Mouse (Mus musculus): ENCODE results near the gene Ptx3.

Gene Ptx3

DNA sequence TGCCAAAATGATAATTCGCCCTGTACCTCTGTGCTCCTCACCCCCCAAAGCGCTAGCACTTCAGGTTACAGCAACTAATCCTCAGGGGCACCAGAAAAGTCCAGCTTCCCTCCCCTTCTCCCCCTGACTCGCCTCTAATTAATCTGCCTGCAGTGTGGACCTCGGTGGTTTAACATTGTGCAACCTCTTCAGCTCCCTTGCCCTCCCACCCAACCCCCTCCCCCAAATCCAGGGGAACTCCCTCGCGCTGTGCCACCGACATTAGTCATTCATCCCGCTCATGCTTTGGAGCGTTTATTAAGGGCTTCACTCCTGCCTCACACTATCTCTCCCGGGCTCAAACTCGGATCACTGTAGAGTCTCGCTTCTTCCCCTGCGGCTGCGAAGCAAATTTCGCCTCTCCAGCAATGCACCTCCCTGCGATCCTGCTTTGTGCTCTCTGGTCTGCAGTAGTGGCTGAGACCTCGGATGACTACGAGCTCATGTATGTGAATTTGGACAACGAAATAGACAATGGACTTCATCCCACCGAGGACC lies at the start of gene Ptx3:
TSS of gene Ptx3 (plus strand) at position 256 of the 537 bp plus-strand sequence.
- peak; percentile 13 for DNase-seq (ENCODE audit: low read depth, low spot score)

DNA sequence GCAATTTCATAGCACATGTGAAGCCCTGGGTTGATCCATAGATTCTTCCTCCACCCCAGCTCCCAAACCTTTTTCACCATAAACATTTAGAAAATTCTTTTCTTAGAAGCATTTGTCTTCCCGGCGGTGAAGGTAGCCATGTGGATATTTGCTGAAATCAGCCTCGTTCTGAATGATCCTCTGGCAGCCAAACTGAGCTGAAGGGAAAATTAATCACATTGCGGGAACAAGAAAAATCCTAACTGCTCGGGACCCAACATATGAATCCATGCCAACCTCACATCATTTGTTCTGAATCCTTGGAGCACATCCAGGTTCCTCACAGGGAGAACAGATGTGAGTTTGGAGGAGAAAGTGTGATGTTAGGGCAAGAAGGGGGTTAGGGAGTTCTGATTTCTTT lies 46.8 kb upstream of the Ptx3 start:
- no peak for DNase-seq (ENCODE audit: low read depth, low spot score)

- no peak for DNase-seq (ENCODE audit: low read depth, low spot score)
Measured at GRCm38 (mm10) chr3:66179647-66180046, 40.1 kb upstream of the Ptx3 start.

- DNase-seq (ENCODE audit: low read depth, low spot score) = no peak
Measured at GRCm38 (mm10) chr3:66193910-66194562, 25.7 kb upstream of the Ptx3 start.

DNA sequence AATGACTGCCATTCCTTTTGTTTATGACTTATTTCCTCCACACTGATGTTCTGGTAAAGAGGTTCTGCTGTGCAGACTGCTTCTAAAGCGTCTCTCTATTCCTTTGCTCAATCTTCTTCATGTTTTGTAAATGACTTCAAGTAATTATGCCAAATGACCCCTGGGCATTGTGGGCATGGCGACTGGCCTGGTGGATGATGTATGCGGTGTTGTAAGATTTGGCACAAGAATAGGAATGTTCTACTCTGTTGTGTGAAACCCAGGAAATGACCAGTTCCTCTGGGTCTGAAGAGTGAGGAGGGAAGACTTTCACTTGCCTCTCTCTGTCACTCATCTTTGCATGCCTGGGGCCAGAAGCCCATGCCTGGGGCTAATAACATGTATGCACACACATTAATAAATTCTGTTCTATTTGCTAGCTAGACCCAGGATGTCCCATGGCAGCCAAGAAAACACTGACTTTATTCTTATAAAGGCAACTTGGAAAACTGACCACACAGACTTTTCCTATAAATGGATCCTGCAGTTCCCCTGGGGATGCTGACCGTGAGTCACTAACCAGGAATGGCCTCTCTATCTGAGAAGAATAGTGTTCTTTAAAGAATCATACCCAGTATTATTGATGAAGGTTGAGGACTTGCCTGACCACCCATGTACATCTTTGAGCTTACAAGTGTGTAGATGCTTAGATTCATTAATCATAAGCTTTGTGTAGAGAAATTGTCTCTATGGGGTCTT lies 10.7 kb upstream of the Ptx3 start:
- no peak for DNase-seq (ENCODE audit: low read depth, low spot score)

DNA sequence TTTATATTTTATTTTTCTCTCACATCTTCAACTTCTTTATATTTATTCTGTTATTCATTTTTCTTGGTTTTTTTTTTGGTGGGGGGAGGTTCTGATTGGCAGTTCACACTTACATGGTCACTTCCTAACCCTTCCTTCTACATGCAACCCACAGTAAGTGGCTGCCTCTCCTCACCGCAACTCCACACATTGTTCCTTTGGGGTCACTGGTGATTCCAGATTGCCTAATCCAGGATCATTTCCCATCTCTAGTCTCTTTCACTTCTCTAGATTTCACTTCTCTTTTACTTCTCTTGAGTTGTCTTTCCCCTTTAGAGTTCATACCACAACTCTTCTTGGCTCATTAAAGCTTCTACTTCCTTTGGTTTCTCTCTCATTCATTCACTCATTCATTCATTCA lies 6.2 kb upstream of the Ptx3 start:
- no peak for DNase-seq (ENCODE audit: low read depth, low spot score)

- DNase-seq (ENCODE audit: low read depth, low spot score) = peak; percentile 3
Measured at GRCm38 (mm10) chr3:66215759-66216158, 4.0 kb upstream of the Ptx3 start.

DNA sequence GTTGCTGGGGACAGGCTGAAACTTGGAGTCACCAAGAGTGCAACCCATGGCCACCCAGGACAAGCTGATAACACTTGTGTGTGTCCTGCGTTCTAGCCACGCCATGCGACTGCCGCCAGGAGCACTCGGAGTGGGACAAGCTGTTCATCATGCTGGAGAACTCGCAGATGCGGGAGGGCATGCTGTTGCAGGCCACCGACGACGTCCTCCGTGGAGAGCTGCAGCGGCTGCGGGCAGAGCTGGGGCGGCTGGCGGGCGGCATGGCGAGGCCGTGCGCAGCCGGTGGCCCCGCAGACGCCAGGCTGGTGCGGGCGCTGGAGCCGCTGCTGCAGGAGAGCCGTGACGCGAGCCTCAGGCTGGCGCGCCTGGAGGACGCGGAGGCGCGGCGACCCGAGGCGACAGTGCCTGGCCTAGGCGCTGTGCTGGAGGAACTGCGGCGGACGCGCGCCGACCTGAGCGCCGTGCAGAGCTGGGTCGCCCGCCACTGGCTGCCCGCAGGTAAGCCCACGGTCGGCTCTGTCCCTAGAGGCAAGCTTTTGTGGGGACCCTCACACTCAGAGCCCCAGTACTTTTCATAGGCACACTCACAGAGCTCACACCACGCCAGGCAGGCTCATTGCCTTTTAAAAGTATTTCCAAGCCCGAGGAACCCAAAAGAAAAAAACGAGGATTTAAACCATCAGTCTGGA lies 988 bp downstream of the Ptx3 start:
- peak; percentile 69 for DNase-seq (ENCODE audit: low read depth, low spot score)

DNA sequence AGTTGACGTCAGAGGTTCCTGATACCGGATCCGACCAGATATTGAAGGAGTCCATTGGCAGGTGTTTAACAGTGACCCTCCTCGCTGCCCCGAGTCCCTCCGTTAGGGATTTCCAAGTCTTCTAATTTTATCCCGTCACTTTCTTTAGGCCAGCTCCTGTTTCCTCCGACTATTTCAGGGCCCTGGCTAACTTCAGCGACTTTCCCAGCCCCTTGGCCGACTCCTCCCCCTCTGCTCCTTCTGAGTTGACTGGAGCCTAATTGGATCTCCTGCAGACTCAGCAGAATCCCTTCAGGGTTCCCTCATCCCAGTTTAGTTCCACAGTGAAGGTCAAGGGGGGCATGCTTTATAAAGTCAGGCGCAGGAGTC lies 1.5 kb downstream of the Ptx3 start:
- peak; percentile 45 for DNase-seq (ENCODE audit: low read depth, low spot score)

- no peak for DNase-seq (ENCODE audit: low read depth, low spot score)
Measured at GRCm38 (mm10) chr3:66224931-66225537, 5.3 kb downstream of the Ptx3 start.

DNA sequence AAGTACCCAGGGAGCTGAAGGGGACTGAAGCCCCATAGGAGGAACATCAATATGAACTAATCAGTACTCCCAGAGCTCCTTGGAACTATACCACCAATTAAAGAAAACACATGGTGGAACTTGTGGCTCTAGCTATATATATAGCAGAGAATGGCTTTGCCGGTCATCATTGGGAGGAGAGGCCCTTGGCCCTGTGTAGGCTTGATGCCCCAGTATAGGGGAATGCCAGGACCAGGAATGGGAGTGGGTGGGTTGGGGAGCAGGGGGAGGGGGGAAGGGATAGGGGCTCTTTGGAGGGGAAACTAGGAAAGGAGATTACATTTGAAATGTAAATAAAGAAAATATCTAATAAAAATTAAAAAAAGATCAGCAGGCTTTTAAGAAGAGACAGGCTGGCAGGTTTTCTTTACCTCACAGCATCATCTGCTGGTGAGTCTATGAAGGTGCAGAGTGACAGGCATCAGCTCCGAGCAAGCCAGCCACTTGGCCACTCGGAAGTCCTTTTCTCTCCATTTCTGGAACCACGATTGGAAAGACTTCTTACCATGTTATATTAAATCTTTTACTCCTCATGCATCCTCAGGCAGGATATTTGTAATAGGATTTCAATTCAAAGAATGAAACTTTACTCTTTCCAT lies 16.6 kb downstream of the Ptx3 start:
- peak; percentile 16 for DNase-seq (ENCODE audit: low read depth, low spot score)

DNA sequence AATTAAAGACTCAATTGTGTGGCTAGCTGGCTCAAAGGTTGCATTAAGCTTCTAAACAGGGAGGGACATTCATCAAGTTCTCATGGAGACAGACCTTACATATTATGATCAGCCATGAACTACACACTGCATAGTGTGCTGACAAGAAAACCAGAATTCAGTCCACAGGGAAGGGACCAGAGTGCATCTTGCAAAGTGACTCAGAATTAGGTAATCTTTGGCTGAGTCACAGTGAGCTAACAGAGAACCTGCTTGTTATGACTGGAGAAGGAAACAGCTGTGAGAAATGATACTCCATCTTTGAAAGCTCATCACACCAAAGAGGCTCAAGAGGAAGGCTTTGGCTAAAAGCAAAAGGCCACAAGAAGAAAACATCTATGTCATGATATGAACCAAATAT lies 20.8 kb downstream of the Ptx3 start:
- DNase-seq (ENCODE audit: low read depth, low spot score) = no peak

DNA sequence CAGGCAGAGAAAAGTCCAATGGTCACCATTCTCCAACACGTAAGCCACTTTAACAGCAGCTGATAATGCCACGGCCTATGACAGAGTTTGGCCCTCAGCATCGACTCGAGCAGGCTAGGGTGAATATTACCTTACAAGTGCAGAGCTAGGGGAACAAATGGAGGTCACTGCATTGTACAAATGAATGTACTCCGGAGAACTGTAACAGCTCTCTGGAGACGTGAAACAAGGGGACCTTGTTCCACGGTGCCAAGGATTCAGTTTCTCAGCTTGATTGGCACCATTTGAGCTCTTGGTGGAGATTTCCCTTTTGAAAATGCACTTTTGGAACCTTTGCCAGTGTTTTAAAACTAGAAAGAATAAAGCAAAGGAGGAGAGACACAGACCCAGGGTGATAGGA lies 32.1 kb downstream of the Ptx3 start:
- no peak for DNase-seq (ENCODE audit: low read depth, low spot score)

- no peak for DNase-seq (ENCODE audit: low read depth, low spot score)
Measured at GRCm38 (mm10) chr3:66254504-66255105, 34.9 kb downstream of the Ptx3 start.

DNA sequence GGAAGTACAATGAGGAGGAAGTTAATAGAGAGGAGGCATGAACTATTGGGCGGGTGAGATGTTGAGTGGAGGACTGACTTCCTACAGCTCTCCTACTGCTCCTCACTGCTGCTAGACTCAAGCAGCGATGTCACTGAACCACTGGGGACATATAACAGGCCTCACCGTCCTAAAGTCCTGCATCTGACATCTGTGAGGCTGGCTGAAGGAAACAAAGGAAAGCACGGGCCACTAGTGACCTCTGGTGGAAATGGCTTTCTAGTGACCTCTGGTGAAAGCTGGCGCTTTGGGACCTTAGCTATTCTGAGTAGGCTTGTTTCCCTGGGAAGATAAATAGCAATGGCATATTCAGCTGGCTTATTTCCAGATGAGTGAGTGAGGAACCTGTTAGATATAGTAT lies 42.6 kb downstream of the Ptx3 start:
- peak; percentile 3 for DNase-seq (ENCODE audit: low read depth, low spot score)

DNA sequence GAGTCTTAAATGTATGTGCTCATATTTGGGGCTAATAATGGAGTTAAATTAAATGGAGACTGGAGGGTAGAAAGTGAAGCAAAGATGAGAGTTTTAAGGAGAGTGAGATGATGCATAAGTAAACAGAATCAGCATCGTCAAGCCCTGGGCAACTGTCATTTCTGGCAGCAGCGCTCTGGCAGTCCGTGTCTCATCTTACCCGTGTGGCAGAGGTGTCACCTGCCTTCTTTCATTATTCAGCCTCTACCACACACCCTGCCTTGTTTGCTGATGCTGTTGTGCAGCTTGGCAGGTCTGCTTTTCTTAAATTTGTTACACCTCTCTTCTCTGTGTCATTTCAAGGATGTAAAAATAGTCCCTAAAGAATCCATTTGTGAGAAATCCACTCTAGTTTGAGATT lies 43.6 kb downstream of the Ptx3 start:
- DNase-seq (ENCODE audit: low read depth, low spot score) = no peak
